Mouse (Mus musculus) right cerebral cortex, postnatal 14 days (tissue): ENCODE data around the gene Tlx1.

Source experiments
- DNase-seq: peaks from one replicate; pipeline ENCODE4 v3.0.0; 2022

The Tlx1 gene

DNA sequence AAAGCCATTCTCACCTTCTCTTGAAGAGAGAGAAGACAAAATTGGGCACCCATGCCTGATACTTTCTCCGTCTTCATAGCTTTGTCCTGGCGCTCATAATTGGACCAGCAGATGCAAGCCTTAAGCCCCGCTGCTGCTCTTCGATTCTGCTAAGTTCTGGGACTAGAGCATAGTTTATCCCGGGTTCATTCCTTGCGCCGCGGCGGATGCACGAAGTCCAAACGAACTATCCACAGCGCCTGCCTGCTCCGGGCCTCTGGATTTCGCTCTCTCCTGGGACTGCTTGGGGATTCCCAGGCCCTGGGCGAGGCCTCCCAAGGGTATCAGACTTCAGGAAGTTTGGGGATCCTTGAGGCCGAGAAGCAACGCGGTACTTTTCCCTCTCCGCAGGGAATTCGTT is 8.4 kb downstream of the Tlx1 start:
- DNase-seq = no peak

DNA sequence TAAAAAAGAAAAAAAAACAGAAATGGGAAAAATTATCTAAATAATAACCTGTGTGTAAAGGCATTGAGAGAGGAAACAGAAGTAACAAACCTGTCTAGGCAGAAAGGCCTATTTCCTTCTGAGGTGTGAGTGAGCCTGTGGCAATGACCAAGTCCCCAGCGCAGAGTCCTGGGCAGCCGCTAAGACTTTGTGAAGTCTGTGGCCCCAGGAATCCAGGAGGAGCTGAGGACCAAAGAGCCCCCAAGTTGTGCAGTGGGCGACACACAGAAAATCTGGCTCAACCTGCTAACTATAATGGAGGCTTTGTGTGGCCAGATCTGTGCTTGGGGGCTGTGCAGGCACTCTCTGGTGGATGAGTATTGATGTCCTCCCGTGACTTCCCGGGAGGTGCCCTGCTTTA is 9.0 kb downstream of the Tlx1 start:
- no peak for DNase-seq

DNA sequence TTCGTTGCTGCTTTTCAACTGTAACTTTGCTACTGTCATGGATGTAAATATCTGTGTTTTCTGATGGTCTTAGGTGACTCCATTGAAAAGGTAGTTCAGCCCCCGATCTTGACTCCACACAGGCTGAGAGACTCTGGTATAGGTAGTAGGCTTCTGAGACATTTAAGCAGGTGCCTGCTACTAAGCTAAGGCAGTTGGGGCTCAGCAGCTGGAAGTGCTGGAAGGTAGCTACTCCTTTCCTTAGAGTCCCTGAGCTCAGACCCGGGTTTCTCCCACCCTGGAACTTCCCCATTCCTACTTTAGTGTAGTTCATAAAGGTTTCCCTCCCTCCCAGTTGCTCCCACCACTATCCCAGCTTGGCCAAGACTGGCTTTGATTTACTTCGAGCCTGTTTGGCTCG is 9.5 kb downstream of the Tlx1 start:
- DNase-seq = no peak

DNA sequence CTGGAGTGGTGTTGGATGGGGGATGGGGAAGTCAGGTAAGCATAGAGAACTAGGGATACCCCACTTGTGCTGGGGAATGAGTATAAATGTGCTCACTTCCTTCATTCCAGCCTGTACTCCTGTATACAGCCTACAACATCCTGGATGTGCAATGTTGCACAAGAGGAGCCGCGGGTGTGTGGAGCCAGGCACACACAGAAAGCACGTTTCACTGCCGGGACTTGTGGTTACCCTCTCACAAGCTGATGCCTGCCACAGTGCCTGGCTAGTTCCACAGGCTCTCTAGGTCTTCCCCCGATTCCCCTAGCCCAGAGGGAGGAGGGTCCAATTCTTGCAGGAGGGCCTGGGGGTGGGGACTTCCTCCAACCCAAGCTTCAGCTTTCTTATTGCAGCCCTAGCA is 10.0 kb downstream of the Tlx1 start:
- no peak for DNase-seq

DNA sequence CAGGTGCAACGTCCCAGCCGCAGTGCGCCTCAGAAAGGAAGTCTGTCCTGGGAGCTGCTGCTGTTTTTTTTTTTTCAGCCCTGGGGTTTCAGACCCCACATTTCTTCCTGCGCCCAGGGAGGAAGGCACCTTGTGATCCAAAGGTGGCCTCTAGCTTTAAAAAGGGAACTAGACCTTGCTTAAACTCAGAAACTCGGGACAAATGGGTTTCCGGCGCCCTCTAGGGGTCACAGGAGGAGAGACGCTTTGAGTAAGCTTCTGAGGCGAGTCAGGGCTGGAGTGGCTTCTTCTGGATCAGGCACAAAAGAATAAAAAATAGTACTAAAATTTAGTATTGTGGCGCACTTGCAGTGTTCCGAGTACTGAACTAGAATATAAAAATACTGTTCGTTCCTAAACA is 10.6 kb downstream of the Tlx1 start:
- peak; percentile 64 for DNase-seq

DNA sequence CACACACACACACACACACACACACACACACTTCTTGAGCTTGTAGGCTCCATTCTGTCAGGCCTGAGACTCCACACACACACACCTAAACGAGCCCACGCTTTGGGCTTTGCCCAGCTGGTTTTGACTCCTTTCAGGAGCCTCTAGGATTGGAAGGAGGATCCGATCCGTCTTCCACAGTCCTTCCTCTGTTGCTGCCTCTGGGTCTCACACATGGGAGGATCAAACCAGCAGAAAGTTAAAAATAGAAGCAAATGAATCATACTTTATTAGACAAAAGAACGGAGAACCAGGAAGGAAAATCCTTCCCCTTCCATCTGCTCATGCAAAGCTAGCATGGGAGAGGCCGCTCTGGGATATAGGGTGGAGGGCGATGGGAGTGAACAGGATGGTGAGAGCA is 11.7 kb downstream of the Tlx1 start:
- no peak for DNase-seq

DNA sequence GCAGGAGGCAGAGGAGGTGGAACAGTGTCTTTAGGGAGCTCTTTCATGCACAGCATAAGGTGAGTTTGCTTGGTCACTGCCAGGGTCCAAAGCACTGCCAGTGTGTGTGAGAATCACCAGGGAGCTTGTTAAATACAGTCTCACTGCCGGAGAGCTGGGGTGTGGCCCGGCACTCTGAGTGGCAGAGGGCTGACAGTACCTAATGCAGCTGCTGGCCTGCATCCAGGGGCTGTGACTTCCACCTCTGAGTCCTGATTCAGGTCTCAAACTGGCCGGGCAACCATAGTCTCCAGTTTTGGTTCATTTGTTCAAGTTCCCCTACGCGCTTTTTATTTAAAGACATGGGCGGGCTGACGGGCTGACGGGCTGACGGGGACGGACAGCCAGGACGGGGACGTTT is 12.4 kb downstream of the Tlx1 start:
- no peak for DNase-seq

DNA sequence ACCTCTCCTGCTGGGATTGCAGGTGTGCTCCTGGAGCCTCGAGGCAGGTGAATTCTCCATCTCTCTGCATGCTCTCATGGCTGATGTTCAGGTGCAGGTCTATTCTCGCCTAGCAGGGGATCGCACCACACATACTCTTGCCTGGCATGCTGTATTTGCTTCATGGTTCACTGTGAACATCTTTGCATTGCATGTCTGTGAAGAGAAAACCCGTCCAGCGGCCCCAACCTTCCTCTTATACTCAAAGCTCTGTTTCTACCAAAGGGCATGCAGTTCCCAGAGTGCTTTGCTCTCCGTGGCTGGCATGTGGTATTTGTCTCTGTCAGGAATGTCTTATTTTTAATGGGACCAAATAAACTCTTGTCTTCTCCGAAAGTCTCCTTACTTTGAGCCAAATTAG is 20.0 kb downstream of the Tlx1 start:
- DNase-seq = no peak

DNA sequence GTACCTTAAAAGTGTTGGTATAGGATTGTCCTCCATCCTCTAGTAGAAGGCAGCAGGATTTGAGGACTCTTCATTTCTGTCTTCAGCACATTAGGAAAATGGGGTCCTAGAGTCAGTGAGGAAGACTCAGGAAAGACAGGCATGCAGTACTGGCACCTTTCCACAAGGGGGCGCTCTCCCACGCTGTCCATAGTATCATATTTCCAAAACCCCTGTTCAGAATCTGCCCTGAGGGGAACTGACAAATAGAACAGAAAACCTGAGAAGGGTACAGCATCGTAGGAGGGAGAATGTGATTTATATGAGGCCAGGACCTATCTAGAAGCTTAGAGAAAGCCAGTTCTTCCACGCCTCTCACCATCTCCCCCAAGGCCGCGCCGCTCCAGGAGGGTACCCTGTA is 24.3 kb downstream of the Tlx1 start:
- no peak for DNase-seq

DNA sequence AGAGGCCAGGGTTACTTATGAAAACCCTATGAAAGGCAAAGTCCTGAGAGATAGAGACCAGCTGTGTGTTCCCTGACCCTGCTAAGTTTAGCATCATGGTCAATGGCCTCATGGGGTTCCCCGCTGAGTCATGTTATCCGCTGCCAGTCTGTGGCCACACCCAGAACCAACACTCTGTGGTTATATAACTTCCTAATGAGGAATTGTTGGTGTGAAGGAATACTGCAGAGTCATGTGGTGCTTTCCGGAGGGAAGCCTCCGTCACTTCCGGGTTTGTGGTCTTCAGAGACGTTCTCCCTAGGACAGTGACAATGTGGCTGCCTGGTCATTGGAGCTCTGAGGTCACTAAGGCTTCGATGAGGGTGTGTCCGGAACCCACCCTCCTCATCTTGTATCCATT is 25.8 kb downstream of the Tlx1 start:
- DNase-seq = no peak

DNA sequence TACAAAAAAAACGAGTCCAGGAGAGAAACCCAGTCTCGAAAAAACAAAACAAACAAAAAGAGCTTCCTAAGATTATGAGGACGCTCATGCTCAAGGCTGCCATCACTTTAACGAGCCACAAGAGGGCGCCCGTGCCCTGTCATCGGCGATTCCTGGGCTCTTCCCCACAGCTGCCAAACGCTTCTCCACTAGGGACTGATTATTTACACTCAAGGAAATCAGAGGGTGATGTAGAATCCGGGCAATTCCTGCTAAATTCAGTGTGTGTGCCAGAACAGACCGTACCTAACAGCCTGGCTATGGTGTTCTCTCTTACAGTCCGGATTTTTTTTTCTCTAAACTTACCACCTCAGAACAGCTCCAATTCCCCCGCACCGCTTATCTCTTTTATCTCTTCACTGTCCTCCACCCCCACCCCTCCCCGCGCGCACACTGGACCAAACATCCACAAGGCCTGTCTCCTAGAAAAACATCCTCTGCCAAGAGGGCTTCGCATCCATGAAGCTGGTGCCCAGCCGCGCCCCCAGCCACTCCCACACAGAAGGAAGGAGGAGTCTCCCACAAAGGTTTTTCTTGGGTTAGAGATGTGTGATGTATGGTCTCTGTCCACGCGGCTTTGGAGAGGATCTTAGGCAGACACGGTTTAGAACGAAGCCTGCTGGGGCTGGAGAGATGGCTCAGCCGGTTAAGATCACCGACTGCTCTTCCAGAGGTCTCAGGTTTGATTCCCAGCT is 26.7 kb downstream of the Tlx1 start:
- DNase-seq = peak; percentile 77

DNA sequence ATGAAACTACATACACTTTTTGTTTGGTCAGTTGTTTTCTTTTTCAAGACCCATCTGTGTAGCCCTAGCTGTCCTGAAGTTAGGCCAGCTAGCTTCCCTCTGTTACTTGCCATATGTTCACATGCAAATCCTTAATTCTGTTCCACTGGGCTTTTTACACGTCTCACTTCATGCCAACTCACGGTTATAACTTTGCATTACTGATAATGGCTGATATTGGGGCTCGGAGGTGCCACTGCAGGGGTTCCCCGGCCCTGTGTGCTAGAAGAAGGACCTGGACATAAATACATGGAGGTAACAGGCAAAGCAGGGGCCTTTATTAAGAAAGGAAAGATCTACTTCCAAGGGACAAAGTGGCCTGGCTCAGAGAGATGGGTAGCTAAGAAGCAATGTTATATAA is 29.0 kb downstream of the Tlx1 start:
- DNase-seq = no peak

DNA sequence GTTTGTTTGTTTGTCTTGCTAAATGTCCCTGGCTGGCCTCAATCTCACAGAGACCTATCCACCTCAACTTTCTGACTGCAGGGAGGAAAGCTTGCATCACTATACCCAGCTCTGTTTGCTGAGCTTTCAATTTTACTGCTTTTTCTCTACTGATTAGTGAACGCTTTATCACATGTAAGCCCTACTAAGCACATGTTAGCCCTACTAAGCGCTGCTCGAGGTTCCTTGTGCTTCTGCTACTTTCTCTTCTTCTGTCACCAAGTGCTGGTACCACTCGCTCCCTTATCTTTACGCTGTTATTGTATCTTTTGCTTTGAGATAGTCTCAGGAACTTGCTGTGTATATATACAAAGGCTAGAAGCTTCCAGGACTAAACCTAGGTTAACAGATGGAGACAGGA is 30.0 kb downstream of the Tlx1 start:
- no peak for DNase-seq

DNA sequence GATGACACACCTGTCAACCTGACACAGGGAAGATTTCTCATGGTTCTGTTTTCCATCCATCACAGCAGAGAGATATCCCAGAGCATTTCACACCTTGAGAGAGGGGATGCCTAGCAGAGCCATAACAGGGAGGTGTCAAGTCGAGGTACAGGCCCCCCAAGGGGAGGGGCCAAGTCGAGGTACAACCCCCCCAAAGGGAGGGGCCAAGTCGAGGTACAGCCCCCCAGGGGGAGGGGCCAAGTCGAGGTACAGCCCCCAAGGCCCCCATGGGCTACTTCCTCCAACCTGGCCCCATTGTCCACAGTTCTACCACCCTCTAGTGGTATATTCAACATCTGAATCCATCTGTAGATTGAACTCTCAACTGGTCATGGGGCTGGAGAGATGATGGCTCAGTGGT is 44.2 kb downstream of the Tlx1 start:
- DNase-seq = no peak

DNA sequence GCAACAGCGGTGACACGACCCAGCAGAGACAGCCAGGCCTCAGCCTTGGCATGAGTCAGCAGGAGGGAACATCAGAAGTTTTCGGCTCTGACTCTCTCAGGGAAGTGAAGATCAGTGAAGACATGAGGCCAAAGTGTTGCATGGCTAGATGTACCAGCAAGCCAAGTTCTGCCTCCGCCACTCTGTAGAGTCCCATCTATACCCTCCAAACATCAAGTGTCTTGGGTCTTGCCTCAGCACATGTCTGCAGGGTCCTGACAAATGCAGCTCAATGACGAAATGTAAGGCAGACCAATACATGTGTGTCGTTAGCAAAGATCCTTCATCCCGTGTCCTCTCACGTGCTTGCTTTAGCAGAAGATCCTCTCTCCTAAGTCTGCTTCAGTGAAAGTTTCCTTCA is 46.5 kb downstream of the Tlx1 start:
- DNase-seq = no peak

DNA sequence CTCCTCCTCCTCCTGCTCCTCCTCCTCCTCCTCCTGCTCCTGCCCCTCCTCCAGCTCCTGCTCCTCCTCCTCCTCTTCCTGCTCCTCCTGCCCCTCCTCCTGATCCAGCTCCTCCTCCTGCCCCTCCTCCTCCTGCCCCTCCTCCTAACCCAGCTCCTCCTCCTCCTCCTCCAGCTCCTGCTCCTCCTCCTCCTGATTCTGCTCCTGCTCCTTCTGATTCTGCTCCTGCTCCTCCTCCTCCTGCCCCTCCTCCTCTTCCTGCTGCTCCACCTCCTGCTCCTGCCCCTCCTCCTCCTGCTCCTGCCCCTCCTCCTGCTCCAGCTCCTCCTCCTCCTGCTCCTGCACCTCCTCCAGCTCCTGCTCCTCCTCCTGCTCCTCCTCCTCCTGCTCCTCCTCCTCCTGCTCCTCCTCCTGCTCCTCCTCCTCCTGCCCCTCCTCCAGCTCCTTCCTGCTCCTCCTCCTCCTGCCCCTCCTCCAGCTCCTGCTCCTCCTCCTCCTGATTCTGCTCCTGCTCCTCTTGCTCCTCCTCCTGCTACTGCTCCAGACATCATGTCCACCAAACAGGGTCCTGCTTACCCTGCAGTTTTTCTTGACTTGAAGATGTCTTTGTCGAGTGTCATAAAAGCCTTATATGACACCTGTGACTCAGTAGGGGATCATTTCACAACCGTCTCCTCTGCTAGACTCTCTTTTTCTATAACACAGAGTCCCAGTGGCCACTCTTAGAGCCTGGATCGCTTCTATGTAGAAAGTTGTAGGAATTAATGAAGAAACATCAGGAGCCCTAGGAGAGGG is 55.0 kb downstream of the Tlx1 start:
- DNase-seq = no peak
